Mouse (Mus musculus) heart, postnatal 4 days (tissue): ENCODE results near the gene Tesc. TPM values are rescaled to one million over a fixed set of nuclear protein-coding genes. Genes with fewer than 3 reads are reported as not detected.
A peak's percentile ranks its signal among the peaks of the same experiment; 100 is the strongest.

Source experiments
- DNase-seq: peaks from one replicate; pipeline ENCODE4 v3.0.0; 2021
- total RNA-seq, 2 experiments: library from RNA; stranded (reverse); gene quantifications; 2 replicates each; pipeline ENCODE4 v1.2.3; 2021

The Tesc gene
- total RNA-seq, 2 experiments from 2014 or later, result 57.1 to 58.8 TPM

DNA sequence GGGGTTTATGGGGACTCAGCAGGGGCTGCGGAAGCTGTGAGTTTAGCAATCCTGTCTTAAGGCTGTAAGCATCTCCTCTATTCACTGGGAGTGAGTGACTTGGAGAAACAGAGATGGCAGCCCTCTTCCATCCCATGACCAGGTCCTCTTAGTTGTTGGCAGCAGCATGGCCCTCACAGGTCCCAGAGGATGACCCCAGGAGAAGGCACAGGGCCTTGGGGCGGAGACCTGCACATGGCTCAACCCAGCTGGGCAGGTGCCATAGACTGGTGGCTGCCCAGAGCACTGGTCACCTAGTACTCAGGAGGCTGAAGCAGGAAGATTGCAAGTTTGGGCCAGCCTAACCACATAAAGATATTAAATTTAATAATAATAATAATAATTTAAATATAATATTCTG is 11.9 kb upstream of the Tesc start:
- DNase-seq, result no peak

DNA sequence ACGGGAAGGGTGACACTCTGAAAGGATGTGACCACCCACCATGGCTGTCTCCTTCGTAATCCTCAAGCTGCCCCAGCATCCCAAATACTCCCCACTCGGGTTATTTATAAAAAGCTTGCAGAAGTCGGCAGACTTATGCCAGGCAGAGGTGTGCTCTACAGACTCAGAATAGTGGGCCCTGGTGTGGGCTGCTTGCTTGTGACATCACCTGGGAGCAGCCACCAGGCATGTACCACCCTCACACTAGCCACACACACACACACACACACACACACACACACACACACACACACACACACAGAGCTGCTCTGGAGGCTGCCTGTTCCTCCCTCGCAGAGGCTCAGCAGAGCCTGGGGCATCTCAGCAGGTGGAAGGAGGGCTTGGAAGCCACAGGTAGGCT is 10.0 kb upstream of the Tesc start:
- DNase-seq, result no peak

DNA sequence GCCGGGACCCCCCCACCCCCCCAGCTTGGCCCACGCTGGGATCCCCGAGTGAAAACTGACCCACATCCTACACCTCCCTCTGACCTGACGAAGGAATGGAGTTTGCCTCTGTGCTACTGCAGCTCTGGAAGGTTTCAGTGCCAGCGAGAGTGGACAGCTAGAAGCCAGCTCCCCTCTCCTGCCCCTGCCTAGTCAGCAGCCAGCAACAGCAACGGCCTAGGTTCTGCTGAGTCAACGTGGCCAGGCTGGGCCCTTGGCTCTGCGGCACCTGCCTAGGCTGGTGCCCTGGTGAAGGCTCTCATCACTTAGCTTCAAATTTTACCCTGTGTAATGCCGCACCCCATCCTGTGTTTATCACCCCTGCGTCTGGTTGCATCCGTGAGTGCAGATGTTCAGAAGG is 7.6 kb upstream of the Tesc start:
- no peak for DNase-seq

DNA sequence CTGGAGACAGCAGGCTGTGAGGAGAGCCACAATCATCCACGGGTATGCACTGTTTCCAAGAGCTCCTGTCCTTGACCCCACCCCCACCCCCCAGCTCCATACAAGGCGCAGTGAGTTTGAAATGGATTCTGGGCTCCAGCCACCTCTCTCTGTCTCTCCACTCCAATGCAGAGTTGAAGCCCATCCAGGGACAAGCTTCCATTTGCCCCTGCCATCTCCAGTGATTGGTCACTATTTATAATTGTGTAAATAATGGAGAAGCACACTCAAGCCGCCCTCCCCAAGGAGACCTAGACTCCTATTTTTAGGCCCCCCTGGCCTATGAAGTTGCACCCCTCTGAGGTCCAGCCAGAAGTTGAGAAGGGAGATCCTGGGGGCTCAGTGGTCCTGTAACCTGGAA is 4.5 kb upstream of the Tesc start:
- no peak for DNase-seq

DNA sequence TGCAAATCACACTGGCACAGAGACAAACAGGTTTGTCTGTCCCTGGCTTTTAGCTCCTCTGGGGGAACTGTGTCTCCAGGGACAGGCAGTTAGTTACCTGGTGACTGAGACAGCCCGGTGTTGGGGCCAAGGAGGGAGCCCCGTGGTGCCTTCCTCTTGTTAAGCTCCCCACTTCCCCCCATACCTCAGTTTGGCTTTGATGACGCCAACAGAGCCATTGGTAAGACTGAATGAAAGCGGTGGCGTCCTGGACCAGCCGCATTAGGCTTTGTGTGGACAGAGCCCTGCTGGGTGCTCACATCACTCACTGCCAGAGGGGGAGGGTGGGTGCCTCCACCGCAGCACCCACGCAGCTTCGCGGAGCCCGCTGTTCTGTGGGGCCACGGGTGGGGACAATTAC is 1.7 kb upstream of the Tesc start:
- DNase-seq, result no peak

DNA sequence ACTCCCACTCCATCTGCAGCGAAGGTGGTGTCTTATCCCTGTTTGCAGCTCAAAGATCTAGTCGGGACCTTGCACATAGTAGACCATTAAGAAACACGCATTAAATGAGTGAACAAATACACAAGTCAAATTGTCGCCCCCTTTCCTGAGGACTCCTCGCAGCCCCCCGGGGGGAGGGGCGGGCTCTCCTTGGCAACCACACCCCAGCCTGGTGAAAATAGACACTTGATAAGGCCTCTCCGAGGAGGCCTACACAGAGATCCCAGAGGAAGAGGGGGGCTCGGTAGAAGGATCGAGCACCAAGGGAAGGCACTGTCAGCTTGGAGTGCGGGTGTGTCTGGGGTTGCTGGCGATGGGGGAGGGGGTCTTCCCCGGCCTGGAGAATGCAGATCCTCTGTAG is 1.2 kb upstream of the Tesc start:
- no peak for DNase-seq

DNA sequence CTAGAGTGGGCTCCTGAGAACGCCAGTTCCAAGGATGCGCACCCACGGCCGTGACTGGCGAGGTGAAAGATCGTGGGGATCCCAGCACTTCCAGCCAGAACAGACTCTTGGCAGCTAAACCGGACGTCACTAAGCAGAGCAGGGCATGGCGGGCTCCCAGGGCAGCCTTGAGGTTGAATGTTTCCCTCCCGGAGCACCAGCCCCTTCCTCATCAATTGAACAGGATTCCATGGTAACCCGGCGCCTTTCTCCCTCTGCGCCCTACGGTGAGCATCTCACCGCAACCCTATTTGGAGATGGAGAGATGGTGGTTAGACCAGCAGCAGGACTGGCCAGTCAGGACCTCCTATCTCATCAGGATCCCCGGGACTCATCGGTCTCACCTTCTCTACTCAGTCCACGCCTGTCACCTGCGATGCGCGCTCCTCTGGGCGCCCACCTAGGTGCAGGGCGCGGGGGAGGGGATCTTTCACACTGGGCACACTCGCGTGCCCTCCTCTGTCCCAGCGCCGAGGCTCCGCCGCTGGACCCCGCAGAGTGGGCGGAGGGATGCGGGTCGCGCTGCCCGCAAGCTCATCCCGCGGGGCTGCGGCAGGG is 344 bp upstream of the Tesc start:
- DNase-seq, result no peak

DNA sequence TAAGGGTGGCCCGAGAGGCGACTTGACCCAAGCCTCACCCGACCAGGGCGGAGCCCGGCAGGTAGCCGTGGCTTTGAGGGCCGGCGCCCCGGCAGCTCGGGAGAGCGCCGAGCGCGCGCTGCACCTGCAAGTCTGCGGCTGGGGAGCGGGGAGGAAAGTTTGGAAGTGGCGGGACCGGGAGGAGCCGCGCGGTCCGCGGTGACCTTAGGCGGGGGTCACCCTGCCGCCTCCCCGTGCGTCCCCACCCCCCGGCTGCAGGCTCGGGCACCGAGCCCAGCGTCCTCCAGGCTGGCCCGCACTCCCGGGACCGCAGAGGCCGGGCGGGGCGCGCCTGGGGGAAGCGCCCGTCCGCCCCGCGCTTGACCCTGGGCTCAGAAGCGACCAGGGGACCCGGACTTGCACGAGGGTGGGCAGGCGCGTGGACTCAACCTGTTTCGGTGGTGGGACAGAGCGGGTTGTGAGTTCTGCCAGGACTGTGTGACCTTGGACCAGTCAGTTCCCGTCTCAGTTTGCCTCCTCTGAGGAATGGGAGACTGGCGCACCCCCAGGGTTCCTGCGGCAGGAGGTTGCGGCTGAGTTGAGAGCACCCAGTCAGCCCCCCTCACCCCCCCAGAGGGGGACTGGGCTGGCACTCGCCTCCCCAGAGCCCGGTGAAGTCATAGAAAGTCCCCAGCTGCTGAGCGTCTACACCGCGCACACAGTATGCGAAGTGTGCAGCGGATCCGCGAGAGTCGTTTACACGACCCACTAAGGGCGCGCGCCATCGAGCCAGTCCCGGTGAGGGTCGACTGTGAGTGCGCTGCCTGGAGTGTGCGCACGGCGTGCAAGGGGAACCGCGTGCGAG is 870 bp downstream of the Tesc start:
- peak; percentile 54 for DNase-seq

DNA sequence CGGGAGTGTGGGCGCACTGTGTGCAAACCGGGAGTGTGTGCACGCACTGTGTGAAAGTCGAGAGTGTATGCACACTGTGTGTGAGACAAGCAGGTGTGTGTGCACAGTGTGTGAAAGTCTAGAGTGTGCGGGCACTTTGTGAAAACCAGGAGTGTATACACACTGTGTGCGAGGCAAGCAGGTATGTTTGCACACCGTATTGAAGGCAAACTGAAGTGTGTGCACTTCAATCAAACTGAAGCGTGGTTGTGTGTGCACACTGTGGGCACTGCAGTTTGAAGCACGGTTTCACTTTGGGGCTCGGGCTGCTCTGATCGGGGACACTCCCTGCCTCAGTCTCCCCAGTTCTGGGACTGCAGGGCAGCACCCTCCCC is 1.5 kb downstream of the Tesc start:
- DNase-seq, result no peak

DNA sequence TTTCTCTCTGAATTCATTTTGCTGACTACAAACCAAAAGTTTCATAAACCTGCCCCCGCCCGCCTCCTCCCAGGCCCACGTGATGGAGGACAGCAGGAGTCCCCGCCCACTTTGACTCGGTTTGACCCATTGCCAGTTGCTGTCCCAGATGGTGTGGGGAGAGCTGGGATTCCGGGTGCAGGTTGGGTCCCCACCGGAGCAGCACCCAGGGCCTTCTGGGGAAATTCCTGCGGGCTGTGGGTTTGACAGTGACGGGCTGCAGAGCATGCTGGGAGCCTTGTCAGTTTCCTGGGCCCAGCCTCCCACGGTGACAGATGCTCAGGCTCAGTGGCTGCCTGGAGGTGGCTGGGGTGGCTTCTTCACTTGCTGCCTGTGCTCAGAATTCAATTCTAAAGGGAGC is 1.9 kb downstream of the Tesc start:
- no peak for DNase-seq

DNA sequence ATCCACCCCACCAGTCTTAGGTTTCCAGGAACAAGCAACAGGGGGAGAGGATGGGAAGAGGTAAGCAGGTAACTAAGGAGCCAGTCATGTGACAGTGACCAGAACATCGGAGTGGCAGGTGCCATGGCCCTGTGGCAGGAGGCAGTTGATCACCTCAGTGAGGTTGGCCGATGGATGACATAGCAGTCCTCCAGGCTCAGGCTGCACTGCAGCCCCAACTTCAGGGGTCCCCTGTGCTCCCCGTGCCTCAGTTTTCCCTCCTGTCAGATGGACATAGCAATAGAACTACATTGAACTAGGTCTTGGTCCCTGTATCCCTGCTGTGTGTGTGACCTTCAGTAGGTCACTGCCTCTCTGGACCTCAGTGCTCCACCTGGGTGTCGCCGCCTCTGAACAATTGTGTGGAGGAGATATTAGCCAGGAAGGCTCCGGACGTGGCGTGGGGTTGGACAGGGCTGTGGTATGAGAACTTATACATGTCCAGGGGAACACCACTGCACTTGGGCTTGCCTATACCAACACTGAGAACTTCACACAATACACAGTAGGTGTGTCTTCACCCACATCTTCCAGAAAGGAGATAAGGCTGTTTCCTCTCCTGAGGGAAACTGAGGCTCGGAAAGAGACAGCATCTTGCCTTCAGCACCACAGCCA is 2.6 kb downstream of the Tesc start:
- DNase-seq, result no peak

DNA sequence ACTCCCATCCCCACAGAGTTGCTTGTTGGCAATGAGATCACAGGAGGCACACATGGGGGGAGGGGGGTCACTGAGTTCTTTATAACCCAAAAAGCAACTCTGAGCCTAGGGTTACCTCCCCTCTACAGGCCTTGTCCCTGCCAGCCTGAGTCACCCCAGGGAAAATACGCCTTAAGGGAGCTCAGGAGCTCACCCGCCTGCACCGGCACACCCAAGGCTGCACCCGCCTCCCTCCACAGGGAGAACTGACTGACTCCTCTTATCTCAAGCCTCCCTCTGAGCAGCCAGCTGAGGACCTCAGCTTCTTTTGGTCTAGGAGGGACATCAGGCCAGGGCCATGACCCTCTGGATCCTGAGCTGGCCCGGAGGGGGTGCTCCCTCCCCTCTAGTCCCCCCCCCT is 3.5 kb downstream of the Tesc start:
- no peak for DNase-seq

DNA sequence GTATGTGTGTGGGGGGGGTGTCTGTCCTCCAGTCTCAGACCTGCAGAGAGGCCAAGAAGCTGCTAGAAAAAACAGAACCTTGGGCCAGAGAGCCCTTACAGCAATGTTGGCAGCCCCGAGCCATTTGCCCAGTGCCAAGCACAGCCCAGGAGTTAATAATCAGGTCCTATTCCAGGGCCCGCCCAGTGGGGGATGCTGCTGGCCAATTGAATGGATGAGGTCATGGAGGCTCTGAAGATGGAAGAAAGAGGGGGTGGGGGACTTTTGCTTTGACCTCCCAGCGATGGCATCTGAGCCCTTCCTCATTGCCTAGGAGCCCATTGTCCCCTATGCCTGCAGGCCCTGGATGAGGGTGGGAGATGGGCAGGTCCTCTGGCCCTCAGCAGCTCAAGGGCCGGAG is 4.0 kb downstream of the Tesc start:
- no peak for DNase-seq

DNA sequence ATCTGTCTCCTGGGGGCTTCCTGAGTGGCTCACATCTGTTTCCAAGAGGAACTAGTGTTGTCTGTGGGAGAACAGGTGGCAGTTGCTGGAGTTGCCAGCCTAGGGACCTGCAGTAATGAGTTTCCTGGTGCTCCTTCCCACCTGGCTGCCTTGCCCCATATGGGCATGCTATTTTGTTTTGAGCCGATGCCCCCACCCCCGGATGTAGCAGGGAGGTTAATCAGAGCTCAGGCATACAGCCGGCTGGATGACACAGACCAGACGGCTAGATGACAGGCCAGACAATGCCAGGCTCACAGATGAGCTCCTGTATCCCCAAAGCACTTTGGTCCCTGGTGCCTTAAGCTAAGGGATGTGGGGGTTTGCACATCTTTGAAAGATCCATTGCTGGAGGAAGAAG is 5.8 kb downstream of the Tesc start:
- DNase-seq, result no peak

DNA sequence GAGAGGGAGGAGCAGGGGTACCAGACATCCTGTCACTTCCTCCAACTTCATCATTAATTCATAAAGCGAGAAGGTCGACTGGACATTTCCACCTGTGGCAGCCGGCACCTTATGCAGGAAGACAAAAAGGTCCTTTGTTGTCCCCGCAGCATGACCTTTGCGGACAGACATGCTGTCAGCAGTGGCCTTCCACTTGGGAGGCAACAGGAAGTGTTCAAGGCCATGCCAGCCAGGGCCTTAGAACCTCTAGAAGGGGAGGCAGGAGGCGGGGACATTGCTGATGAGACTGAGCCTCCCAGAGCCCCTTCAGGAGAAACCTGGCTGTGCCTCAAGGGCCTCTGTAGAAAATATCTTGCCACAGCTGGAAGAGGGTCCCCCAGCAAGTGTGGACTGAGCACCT is 6.2 kb downstream of the Tesc start:
- DNase-seq, result no peak

DNA sequence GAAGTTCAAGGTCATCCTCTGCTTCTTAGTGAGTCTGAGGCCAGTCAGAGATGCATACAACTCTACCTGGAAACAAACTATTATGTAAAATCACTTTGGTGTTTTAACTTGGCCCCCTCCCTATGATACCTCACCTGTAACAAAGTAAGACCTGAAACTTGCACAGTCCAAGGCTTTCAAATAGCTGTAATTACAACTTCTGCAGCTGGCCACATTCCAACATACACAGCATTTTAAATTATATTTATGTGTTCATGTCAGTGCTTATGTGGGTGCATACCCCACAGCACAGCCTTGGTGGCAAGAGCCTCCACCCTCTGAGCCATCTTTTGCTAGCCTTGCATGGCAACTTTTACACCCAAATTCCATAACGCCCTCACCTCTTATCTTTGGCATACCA is 7.1 kb downstream of the Tesc start:
- no peak for DNase-seq

DNA sequence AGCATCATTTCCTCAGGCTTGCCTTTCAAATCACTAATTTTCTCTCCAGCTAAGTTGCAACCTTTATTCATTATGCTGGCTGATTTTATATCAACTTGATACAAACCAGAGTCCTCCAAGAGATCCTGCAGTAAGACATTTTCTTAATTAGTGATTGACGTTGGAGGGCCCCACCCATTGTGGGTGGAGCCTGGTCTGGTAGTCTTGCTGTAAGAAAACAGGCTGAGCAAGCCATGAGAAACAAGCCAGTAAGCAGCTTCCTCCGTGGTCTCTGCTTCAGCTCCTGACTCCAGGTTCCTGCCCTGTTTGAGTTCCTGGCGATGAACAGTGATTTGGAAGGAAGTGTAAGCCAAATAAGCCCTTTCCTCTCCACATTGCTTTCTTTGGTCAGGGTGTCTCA is 8.2 kb downstream of the Tesc start:
- DNase-seq, result no peak

DNA sequence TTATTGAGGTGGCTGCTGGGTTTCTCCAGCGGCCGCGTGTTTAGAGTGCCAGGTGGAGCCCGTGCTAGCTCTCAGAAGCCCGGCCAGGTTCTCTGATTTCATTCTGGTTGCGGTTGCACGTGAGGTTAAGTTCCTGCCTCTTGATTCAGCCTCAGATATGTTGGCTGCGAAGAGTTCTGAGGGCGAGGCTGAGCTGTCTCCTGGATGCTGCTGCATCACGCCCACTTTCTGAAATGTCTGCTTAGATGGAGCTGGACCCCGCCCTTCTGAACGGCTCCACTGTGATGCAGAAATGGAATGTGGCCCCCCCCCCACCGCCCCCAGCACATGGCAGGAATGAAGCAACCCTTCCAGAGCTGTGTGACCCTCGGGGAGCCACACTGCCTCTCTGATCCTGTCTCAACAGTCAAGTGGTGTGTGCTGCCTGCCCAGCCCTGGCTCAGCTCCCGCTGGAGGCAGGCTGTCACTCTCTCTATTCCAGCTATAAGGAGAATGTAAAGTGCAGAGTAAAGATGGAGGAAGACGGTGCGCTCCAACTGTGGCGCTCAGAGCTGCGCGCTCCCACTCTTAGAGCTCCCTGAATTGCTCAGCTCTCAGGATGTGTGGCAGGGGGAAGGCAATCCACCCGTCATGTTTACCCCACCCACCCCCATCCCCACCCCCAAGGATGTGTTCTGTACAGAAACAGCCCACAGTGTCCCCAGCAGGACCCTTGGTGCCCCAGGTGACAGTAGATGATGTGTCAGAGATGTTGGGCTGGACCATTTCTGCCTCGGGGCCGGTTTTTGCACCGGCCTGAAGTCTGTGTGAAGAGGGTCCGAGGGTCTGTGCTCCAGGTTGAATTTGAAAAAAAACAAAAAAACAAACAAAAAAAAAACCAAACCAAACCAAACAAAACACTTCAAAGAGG is 9.6 kb downstream of the Tesc start:
- DNase-seq, result no peak

DNA sequence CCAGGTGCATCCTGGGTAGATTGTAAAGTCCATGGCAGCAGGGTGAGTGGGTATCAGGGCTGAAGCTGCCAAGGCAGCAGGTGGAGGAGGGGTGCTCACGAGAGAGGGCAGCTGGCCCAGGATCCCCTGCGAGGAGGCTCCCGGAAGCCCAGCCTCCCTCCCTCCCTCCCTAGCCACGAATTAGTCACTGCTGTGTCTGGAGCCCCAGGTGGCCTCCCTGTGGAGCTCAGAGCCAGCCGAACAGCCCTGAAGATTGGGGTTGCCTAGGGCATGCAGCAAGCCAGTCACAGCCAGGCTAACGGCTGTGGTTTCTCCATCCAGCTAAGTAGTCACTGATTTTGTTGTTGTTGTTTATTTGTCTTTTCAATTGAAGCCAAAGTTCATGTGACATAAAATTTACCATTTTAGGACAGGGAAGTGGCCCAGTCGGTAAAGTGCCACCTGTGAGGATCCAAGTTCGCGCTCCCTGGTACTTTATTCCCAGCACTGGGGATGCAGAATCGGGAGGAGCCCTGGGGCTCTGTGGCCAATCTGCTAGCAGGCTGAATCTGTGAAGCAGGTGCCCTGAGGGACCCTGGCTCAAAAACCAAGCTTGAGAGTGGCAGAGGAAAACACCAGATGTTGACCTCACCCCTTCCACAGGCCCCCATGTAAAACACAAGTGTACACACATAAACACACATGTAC is 10.4 kb downstream of the Tesc start:
- peak; percentile 57 for DNase-seq

DNA sequence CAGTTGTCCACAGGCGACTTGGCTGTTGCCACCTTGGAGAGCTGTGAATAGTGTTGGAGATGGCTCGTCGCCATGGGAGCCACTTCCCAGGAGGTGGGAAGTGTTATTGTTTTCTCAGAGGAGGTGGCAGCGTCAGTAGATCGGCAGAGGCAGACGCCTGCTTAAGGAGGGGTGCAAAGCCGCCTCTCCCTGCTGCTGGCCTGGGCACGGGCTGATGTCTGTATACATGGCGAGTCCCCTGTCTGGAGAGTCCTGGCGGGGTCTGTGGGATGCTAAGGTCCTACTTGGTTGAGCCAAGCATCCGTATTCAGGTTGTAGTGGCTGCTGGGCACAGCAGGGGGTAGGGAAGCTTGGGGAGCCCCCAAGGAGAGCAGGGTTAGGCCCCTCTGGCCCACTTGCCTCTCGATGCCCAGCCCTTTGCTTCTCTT is 11.7 kb downstream of the Tesc start:
- no peak for DNase-seq

DNA sequence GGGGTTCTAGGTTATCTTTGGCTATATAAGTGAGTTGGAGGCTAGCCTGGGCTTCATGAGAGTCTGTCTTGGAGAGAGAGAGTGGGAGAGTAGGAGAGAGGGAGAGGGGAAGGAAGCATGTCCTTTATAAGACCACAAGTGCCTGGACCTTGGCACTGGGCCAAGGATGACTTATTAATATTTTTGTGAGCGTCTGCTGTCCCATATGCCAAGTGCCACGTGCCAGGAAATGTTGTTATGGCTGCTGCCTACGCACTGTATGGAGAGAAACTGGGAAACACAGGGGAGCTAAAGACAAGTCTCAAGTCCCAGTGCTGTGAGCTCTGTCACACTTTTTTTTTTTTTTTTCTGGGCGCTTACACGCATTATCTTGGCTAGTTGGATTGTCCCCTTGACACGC is 15.1 kb downstream of the Tesc start:
- DNase-seq, result no peak

DNA sequence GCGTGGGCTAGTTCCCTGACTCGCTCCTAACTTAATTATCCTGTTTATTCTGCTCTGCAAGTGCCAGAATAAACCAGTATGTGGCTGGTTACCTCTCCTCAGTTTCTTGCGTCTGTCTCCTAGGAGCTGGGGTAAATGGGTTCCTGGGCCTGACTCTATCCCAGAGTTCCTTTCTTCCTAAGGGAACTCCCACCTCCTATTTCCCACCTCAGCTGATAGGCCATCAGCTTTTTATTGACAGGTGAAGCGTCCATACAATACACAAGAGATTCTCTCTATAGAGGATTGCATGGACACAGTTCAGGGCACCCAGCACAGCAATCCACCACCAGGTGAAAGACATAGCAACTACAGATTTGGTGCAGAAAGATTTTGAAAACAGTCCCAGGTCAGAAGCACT is 16.2 kb downstream of the Tesc start:
- DNase-seq, result no peak
